Mouse (Mus musculus): ENCODE measurements at regions not wholly inside any gene's neighbourhood (a gene's known extent, or its start where the extent isn't known, plus 50 kb on each side); places are given as distances from the start of the nearest gene placed in this dataset.

GRCm38 (mm10) chr7:74703533-74703932, 149.0 kb upstream of the Slco3a1 start:
- in situ Hi-C loops (cut with MboI; ENCODE audit: low sequenced_read_pairs in 2 of 2, unreplicated experiment in 2 of 2) = loop anchor here in 1 of 2 experiments (10.0 kb wide), 2 partner anchors 139 to 329 kb away; no protein-coding TSS in a partner anchor
- Histone ChIP-seq H3K4me3 (ENCODE audit: insufficient read depth in 1 of 2, low read depth in 1 of 2, low read length in 2 of 2, poor library complexity in 1 of 2, severe bottlenecking in 1 of 2) (no peak overlapping the region), H3K9ac (ENCODE audit: insufficient read depth, low read depth, low read length, poor library complexity, severe bottlenecking) (no peak overlapping the region), H3K27ac (ENCODE audit: insufficient read depth, low read depth, low read length, poor library complexity, severe bottlenecking) (no peak overlapping the region), H3K9me3 (ENCODE audit: control insufficient read depth, insufficient read depth, low read depth, low read length) (no peaks in the 10 kb centered on the region), H3K36me3 (ENCODE audit: control insufficient read depth, insufficient read depth, low read length, poor library complexity, severe bottlenecking) (no peaks in the 10 kb centered on the region), H3K4me1 (ENCODE audit: control insufficient read depth in 2 of 2, insufficient read depth in 2 of 2, low read length in 2 of 2, poor library complexity in 1 of 2) (no peaks in the 10 kb centered on the region)
- no peak for TF ChIP-seq MAFK (IDR thresholded peaks at IDR 0.05; ENCODE audit: insufficient read depth, low read depth, low read length)
- no peak for TF ChIP-seq HCFC1 (IDR thresholded peaks at IDR 0.05; ENCODE audit: borderline replicate concordance, insufficient read depth, low read length)
- peak; percentile 68; the same call in 1 of the 2 replicates for TF ChIP-seq ZNF384 (IDR thresholded peaks at IDR 0.05; ENCODE audit: low read depth, low read length)
- peak; percentile 50 for TF ChIP-seq ZC3H11A (IDR thresholded peaks at IDR 0.05; ENCODE audit: borderline replicate concordance, low read depth, low read length)
- no peak for TF ChIP-seq CHD2 (IDR thresholded peaks at IDR 0.05; ENCODE audit: low read depth, low read length)
- DNase-seq (ENCODE audit: low read depth, low spot score) = no peak

- Histone ChIP-seq H3K9ac (ENCODE audit: insufficient read depth, low read depth, low read length, poor library complexity, severe bottlenecking) (no peak overlapping the region), H3K4me1 (ENCODE audit: control insufficient read depth in 2 of 2, insufficient read depth in 2 of 2, low read length in 2 of 2, poor library complexity in 1 of 2) (no peaks in the 10 kb centered on the region), H3K4me3 (ENCODE audit: insufficient read depth in 1 of 2, low read depth in 1 of 2, low read length in 2 of 2, poor library complexity in 1 of 2, severe bottlenecking in 1 of 2) (no peak overlapping the region), H3K27ac (ENCODE audit: insufficient read depth, low read depth, low read length, poor library complexity, severe bottlenecking) (no peak overlapping the region), H3K9me3 (ENCODE audit: control insufficient read depth, insufficient read depth, low read depth, low read length) (no peaks in the 10 kb centered on the region), H3K36me3 (ENCODE audit: control insufficient read depth, insufficient read depth, low read length, poor library complexity, severe bottlenecking) (no peaks in the 10 kb centered on the region)
- in situ Hi-C loops (cut with MboI; ENCODE audit: low sequenced_read_pairs in 2 of 2, unreplicated experiment in 2 of 2) = no loop called here
- no peak for TF ChIP-seq HCFC1 (IDR thresholded peaks at IDR 0.05; ENCODE audit: borderline replicate concordance, insufficient read depth, low read length)
- no peak for TF ChIP-seq CHD2 (IDR thresholded peaks at IDR 0.05; ENCODE audit: low read depth, low read length)
- TF ChIP-seq ZC3H11A (IDR thresholded peaks at IDR 0.05; ENCODE audit: borderline replicate concordance, low read depth, low read length) = no peak
- TF ChIP-seq MAFK (IDR thresholded peaks at IDR 0.05; ENCODE audit: insufficient read depth, low read depth, low read length) = no peak
- no peak for TF ChIP-seq ZNF384 (IDR thresholded peaks at IDR 0.05; ENCODE audit: low read depth, low read length)
- no peak for DNase-seq (ENCODE audit: low read depth, low spot score)
Measured at GRCm38 (mm10) chr7:74697794-74698354, 143.3 kb upstream of the Slco3a1 start.

- Histone ChIP-seq H3K9me3 (ENCODE audit: control insufficient read depth, insufficient read depth, low read depth, low read length) (no peaks in the 10 kb centered on the region), H3K4me3 (ENCODE audit: insufficient read depth in 1 of 2, low read depth in 1 of 2, low read length in 2 of 2, poor library complexity in 1 of 2, severe bottlenecking in 1 of 2) (no peak overlapping the region), H3K27ac (ENCODE audit: insufficient read depth, low read depth, low read length, poor library complexity, severe bottlenecking) (no peak overlapping the region), H3K9ac (ENCODE audit: insufficient read depth, low read depth, low read length, poor library complexity, severe bottlenecking) (no peak overlapping the region), H3K36me3 (ENCODE audit: control insufficient read depth, insufficient read depth, low read length, poor library complexity, severe bottlenecking) (no peaks in the 10 kb centered on the region), H3K4me1 (ENCODE audit: control insufficient read depth in 2 of 2, insufficient read depth in 2 of 2, low read length in 2 of 2, poor library complexity in 1 of 2) (no peaks in the 10 kb centered on the region)
- TF ChIP-seq HCFC1 (IDR thresholded peaks at IDR 0.05; ENCODE audit: borderline replicate concordance, insufficient read depth, low read length) (no peak), ZNF384 (IDR thresholded peaks at IDR 0.05; ENCODE audit: low read depth, low read length) (no peak), CHD2 (IDR thresholded peaks at IDR 0.05; ENCODE audit: low read depth, low read length) (no peak), ZC3H11A (IDR thresholded peaks at IDR 0.05; ENCODE audit: borderline replicate concordance, low read depth, low read length) (no peak), MAFK (IDR thresholded peaks at IDR 0.05; ENCODE audit: insufficient read depth, low read depth, low read length) (no peak)
- in situ Hi-C loops (cut with MboI; ENCODE audit: low sequenced_read_pairs in 2 of 2, unreplicated experiment in 2 of 2) = no loop called here
- DNase-seq (ENCODE audit: low read depth, low spot score) = no peak
Measured at GRCm38 (mm10) chr7:74696286-74696685, 141.7 kb upstream of the Slco3a1 start.

- no peaks in the 10 kb centered on the region for H3K4me1 ChIP-seq (ENCODE audit: control insufficient read depth in 2 of 2, insufficient read depth in 2 of 2, low read length in 2 of 2, poor library complexity in 1 of 2)
- DNase-seq (ENCODE audit: low read depth, low spot score) = no peak
- no peak overlapping the region for H3K4me3 ChIP-seq (ENCODE audit: insufficient read depth in 1 of 2, low read depth in 1 of 2, low read length in 2 of 2, poor library complexity in 1 of 2, severe bottlenecking in 1 of 2)
- TF ChIP-seq HCFC1 (IDR thresholded peaks at IDR 0.05; ENCODE audit: borderline replicate concordance, insufficient read depth, low read length) (no peak), ZNF384 (IDR thresholded peaks at IDR 0.05; ENCODE audit: low read depth, low read length) (no peak), ZC3H11A (IDR thresholded peaks at IDR 0.05; ENCODE audit: borderline replicate concordance, low read depth, low read length) (no peak), MAFK (IDR thresholded peaks at IDR 0.05; ENCODE audit: insufficient read depth, low read depth, low read length) (no peak), CHD2 (IDR thresholded peaks at IDR 0.05; ENCODE audit: low read depth, low read length) (no peak)
- in situ Hi-C loops (cut with MboI; ENCODE audit: low sequenced_read_pairs in 2 of 2, unreplicated experiment in 2 of 2) = no loop called here
- H3K27ac ChIP-seq (ENCODE audit: insufficient read depth, low read depth, low read length, poor library complexity, severe bottlenecking) = no peak overlapping the region
- H3K36me3 ChIP-seq (ENCODE audit: control insufficient read depth, insufficient read depth, low read length, poor library complexity, severe bottlenecking) = no peaks in the 10 kb centered on the region
- no peaks in the 10 kb centered on the region for H3K9me3 ChIP-seq (ENCODE audit: control insufficient read depth, insufficient read depth, low read depth, low read length)
- no peak overlapping the region for H3K9ac ChIP-seq (ENCODE audit: insufficient read depth, low read depth, low read length, poor library complexity, severe bottlenecking)
Measured at GRCm38 (mm10) chr7:74693049-74693448, 138.5 kb upstream of the Slco3a1 start.
